Mouse (Mus musculus) layer of hippocampus, postnatal 25 days (tissue): ENCODE data around the gene Plekhm1. TPM values are rescaled to one million over a fixed set of nuclear protein-coding genes. Genes with fewer than 3 reads are reported as not detected.

Experiments used
- DNase-seq, 2 experiments: peaks; one replicate each; pipeline ENCODE4 v3.0.0; 2022; ENCODE audit warnings: mixed read lengths in 2 of 2, low spot score in 1 of 2; ENCODE audit errors: extremely low spot score in 1 of 2
- total RNA-seq, 2 experiments: library from RNA; stranded (reverse); gene quantifications; 2 replicates each; pipeline ENCODE4 v1.2.3; 2021

Gene Plekhm1
- total RNA-seq, 2 experiments from 2014 or later: 16.4 to 17.6 TPM

- no peak for DNase-seq
These were observed 67.8 kb downstream of the Plekhm1 start for GRCm38 (mm10) chr11:103344494-103345332.

GRCm38 (mm10) chr11:103343881-103344280 lies 68.6 kb downstream of the Plekhm1 start:
- DNase-seq: no peak

- no peak for DNase-seq
These were observed 69.4 kb downstream of the Plekhm1 start for GRCm38 (mm10) chr11:103343063-103343462.

- DNase-seq: no peak
These were observed 71.8 kb downstream of the Plekhm1 start for GRCm38 (mm10) chr11:103340677-103341076.

- DNase-seq: no peak
These were observed 72.4 kb downstream of the Plekhm1 start for GRCm38 (mm10) chr11:103340130-103340529.

- no peak for DNase-seq
These were observed 72.9 kb downstream of the Plekhm1 start for GRCm38 (mm10) chr11:103339414-103340119.

GRCm38 (mm10) chr11:103338671-103339070 lies 73.8 kb downstream of the Plekhm1 start:
- no peak for DNase-seq

GRCm38 (mm10) chr11:103338119-103338518 lies 74.4 kb downstream of the Plekhm1 start:
- DNase-seq: no peak

GRCm38 (mm10) chr11:103337180-103337579 lies 75.3 kb downstream of the Plekhm1 start:
- no peak for DNase-seq

- DNase-seq: no peak
These were observed 76.9 kb downstream of the Plekhm1 start for GRCm38 (mm10) chr11:103335561-103335960.

- DNase-seq: no peak
These were observed 77.6 kb downstream of the Plekhm1 start for GRCm38 (mm10) chr11:103334925-103335324.

- peak in 1 of 2 experiments; percentile 52 for DNase-seq
These were observed 78.6 kb downstream of the Plekhm1 start for GRCm38 (mm10) chr11:103333719-103334398.

- DNase-seq: no peak
These were observed 79.4 kb downstream of the Plekhm1 start for GRCm38 (mm10) chr11:103332890-103333651.

GRCm38 (mm10) chr11:103332186-103332889 lies 80.1 kb downstream of the Plekhm1 start:
- peak; percentile 67 to 77 for DNase-seq

- DNase-seq: no peak
These were observed 80.8 kb downstream of the Plekhm1 start for GRCm38 (mm10) chr11:103331502-103332185.

GRCm38 (mm10) chr11:103330651-103331319 lies 81.7 kb downstream of the Plekhm1 start:
- DNase-seq: no peak

GRCm38 (mm10) chr11:103326950-103327349 lies 85.5 kb downstream of the Plekhm1 start:
- peak; percentile 87 to 98 for DNase-seq

- DNase-seq: peak; percentile 70 to 81
These were observed 87.3 kb downstream of the Plekhm1 start for GRCm38 (mm10) chr11:103325172-103325571.
